Mouse (Mus musculus): ENCODE results near the gene Myrf. TPM values are rescaled to one million over a fixed set of nuclear protein-coding genes. Genes with fewer than 3 reads are reported as not detected.
A peak's percentile ranks its signal among the peaks of the same experiment; 100 is the strongest.

Gene Myrf
- total RNA-seq, 2 experiments from 2014 or later: not detected

- H3K4me3 ChIP-seq: no peak overlapping the region
- DNase-seq: peak; percentile 49
- H3K27ac ChIP-seq: no peak overlapping the region
- TF ChIP-seq CTCF (IDR thresholded peaks at IDR 0.05): peak; percentile 74
- intact Hi-C loops (cut with DNase I): no loop called here
These were observed 21.4 kb downstream of the Myrf start for GRCm38 (mm10) chr19:10219108-10219507.

GRCm38 (mm10) chr19:10216101-10216500 is 24.4 kb downstream of the Myrf start:
- no peak for DNase-seq
- H3K27ac ChIP-seq: no peak overlapping the region
- TF ChIP-seq CTCF (IDR thresholded peaks at IDR 0.05): no peak
- intact Hi-C loops (cut with DNase I): no loop called here
- no peak overlapping the region for H3K4me3 ChIP-seq

GRCm38 (mm10) chr19:10213796-10214471 is 26.6 kb downstream of the Myrf start:
- DNase-seq: peak; percentile 40
- H3K27ac ChIP-seq: no peak overlapping the region
- no peak for TF ChIP-seq CTCF (IDR thresholded peaks at IDR 0.05)
- H3K4me3 ChIP-seq: no peak overlapping the region
- intact Hi-C loops (cut with DNase I): no loop called here

- no peak for TF ChIP-seq CTCF (IDR thresholded peaks at IDR 0.05)
- DNase-seq: no peak
- intact Hi-C loops (cut with DNase I): no loop called here
These were observed 29.7 kb downstream of the Myrf start for GRCm38 (mm10) chr19:10210885-10211284.

GRCm38 (mm10) chr19:10208851-10209250 is 31.7 kb downstream of the Myrf start:
- DNase-seq: no peak
- intact Hi-C loops (cut with DNase I): loop anchor here (5.0 kb wide), 1 partner anchor 292 kb away; no protein-coding TSS in a partner anchor
- TF ChIP-seq CTCF (IDR thresholded peaks at IDR 0.05): no peak
- H3K4me3 ChIP-seq: no peak overlapping the region
- H3K27ac ChIP-seq: no peak overlapping the region

More at GRCm38 (mm10) chr19:10210885-10211284, 29.7 kb downstream of the Myrf start:
- no peak overlapping the region for H3K4me3 ChIP-seq
- no peak overlapping the region for H3K27ac ChIP-seq

- no peak for TF ChIP-seq CTCF (IDR thresholded peaks at IDR 0.05)
- intact Hi-C loops (cut with DNase I): loop anchor here (5.0 kb wide), 1 partner anchor 288 kb away; no protein-coding TSS in a partner anchor
- no peak for DNase-seq
- Histone ChIP-seq H3K4me3 (peak overlapping the region; percentile 85), H3K27ac (peak overlapping the region; percentile 97; the same call in 1 of the 2 replicates)
These were observed 35.5 kb downstream of the Myrf start for GRCm38 (mm10) chr19:10205051-10205450.

GRCm38 (mm10) chr19:10204616-10205001 is 35.9 kb downstream of the Myrf start:
- TF ChIP-seq CTCF (IDR thresholded peaks at IDR 0.05): peak; percentile 46
- intact Hi-C loops (cut with DNase I): loop anchor here (5.0 kb wide), 1 partner anchor 287 kb away; no protein-coding TSS in a partner anchor
- Histone ChIP-seq H3K27ac (peak overlapping the region; percentile 97), H3K4me3 (peak overlapping the region; percentile 85)
- DNase-seq: no peak

- peak; percentile 91 for DNase-seq
- Histone ChIP-seq H3K4me3 (peak within 1 kb of the TSS; percentile 85), H3K27ac (peak within 1 kb of the TSS; percentile 97)
- no peak for TF ChIP-seq CTCF (IDR thresholded peaks at IDR 0.05)
- intact Hi-C loops (cut with DNase I): no loop called here
These were observed 36.5 kb downstream of the Myrf start, which contains the start of the genes Tmem258 and Fen1 for GRCm38 (mm10) chr19:10203848-10204615. Gene Tmem258, plus strand, starts transcription at chr19:10204014. Gene Fen1, minus strand, starts transcription at chr19:10204169.

GRCm38 (mm10) chr19:10203146-10203847 is 37.3 kb downstream of the Myrf start:
- H3K4me3 ChIP-seq: peak overlapping the region; percentile 85
- intact Hi-C loops (cut with DNase I): no loop called here
- no peak for DNase-seq
- peak overlapping the region; percentile 97 for H3K27ac ChIP-seq
- TF ChIP-seq CTCF (IDR thresholded peaks at IDR 0.05): no peak

- intact Hi-C loops (cut with DNase I): loop anchor here (2.0 kb wide), 1 partner anchor 198 kb away; the partner anchor contains the start of genes Best1 and Rab3il1
These were observed 41.8 kb downstream of the Myrf start for GRCm38 (mm10) chr19:10198723-10199122.

GRCm38 (mm10) chr19:10198286-10198685 is 42.3 kb downstream of the Myrf start:
- Histone ChIP-seq H3K4me3 (no peak overlapping the region), H3K27ac (no peak overlapping the region)
- intact Hi-C loops (cut with DNase I): loop anchor here (2.0 kb wide), 1 partner anchor 197 kb away; the partner anchor contains the start of genes Best1 and Rab3il1
- DNase-seq: no peak
- TF ChIP-seq CTCF (IDR thresholded peaks at IDR 0.05): no peak

More at GRCm38 (mm10) chr19:10198723-10199122, 41.8 kb downstream of the Myrf start:
- DNase-seq: peak; percentile 86
- no peak overlapping the region for H3K4me3 ChIP-seq
- H3K27ac ChIP-seq: no peak overlapping the region
- TF ChIP-seq CTCF (IDR thresholded peaks at IDR 0.05): peak; percentile 92

GRCm38 (mm10) chr19:10197130-10197529 is 43.4 kb downstream of the Myrf start:
- intact Hi-C loops (cut with DNase I): no loop called here
- no peak for DNase-seq
- no peak overlapping the region for H3K4me3 ChIP-seq
- H3K27ac ChIP-seq: no peak overlapping the region
- TF ChIP-seq CTCF (IDR thresholded peaks at IDR 0.05): no peak

All from gastrocnemius, adult 2 months (tissue).